ENCODE assay signal across 9 mouse cellular contexts in the genomic region with DNA sequence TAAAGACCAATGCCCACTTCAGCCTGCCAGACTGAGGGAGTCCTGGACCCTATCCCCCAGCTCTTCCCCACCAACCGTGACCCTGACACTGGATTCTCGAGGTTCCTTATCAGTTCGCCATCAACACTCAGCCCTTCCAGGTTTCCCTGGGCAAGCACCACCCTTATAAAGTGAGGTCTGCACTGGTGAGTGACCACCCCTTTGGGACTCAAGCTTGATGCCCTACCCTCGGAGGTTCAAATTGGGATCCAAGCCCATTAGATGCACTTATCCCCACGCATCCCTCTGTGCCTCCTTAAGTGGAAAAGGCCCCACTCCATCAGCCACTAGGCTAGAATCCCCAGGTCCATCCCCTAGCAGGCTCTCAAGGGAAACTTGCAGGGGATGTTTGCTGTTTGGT. TPM values are rescaled to one million over a fixed set of nuclear protein-coding genes. Genes with fewer than 3 reads are reported as not detected.
DNase-seq lines count a peak whose midpoint lies in the region; ATAC-seq lines count a peak whose summit lies in the region.
"Had no signal": no experiment of that assay in that cellular context is flagged by ENCODE, and none has a peak within 500 bp of the region (broad histone marks: within the 10 kb centered on the region; RNA-seq: fewer than 3 reads in every experiment).

No protein-coding gene starts in this region.

- DNase-seq in lung, postnatal 14 days: no peak
- no peak for DNase-seq in left cerebral cortex, adult 18-20 months (ENCODE audit: low spot score in 2 of 2)
- DNase-seq in layer of hippocampus, postnatal 10 days (ENCODE audit: low spot score in 2 of 2): no peak
- DNase-seq in right cerebral cortex, postnatal 25 days: no peak
- DNase-seq: gastrocnemius, postnatal 36 days had no signal

- no peaks in the 10 kb centered on the region for H3K36me3 ChIP-seq in lung, embryonic 15.5 days
- no peaks in the 10 kb centered on the region for H3K36me3 ChIP-seq in forebrain, embryonic 12.5 days (replicated peaks)
- no peaks in the 10 kb centered on the region for H3K36me3 ChIP-seq in intestine, embryonic 16.5 days (ENCODE audit: control insufficient read depth, insufficient read depth, low read length)
- no peaks in the 10 kb centered on the region for H3K36me3 ChIP-seq in neural tube, embryonic 13.5 days

- peak overlapping the region; percentile 69 for H3K4me3 ChIP-seq in lung, embryonic 15.5 days
- H3K4me3 ChIP-seq in forebrain, embryonic 12.5 days (replicated peaks): peak overlapping the region; percentile 91
- peak overlapping the region; percentile 87 for H3K4me3 ChIP-seq in intestine, embryonic 16.5 days (ENCODE audit: low read length)
- peak overlapping the region; percentile 89 for H3K4me3 ChIP-seq in neural tube, embryonic 13.5 days

- H3K27ac ChIP-seq in lung, embryonic 15.5 days: peak overlapping the region; percentile 80
- no peak overlapping the region for H3K27ac ChIP-seq in forebrain, embryonic 12.5 days
- H3K27ac ChIP-seq in intestine, embryonic 16.5 days (ENCODE audit: low read length): no peak overlapping the region
- H3K27ac ChIP-seq in neural tube, embryonic 13.5 days (replicated peaks): peak overlapping the region; percentile 97

- peak overlapping the region; percentile 88 for H3K4me2 ChIP-seq in lung, embryonic 15.5 days
- H3K4me2 ChIP-seq in forebrain, embryonic 12.5 days: peak overlapping the region; percentile 87
- peak overlapping the region; percentile 90; the same call in 1 of the 2 replicates for H3K4me2 ChIP-seq in intestine, embryonic 16.5 days (ENCODE audit: low read depth, low read length)
- H3K4me2 ChIP-seq in neural tube, embryonic 13.5 days: peak overlapping the region; percentile 72

- peak overlapping the region; percentile 81; the same call in 1 of the 2 replicates for H3K9ac ChIP-seq in lung, embryonic 15.5 days
- H3K9ac ChIP-seq in forebrain, embryonic 12.5 days: no peak overlapping the region
- no peak overlapping the region for H3K9ac ChIP-seq in intestine, embryonic 16.5 days (ENCODE audit: low read depth, low read length)
- H3K9ac ChIP-seq in neural tube, embryonic 13.5 days: peak overlapping the region; percentile 90

- ATAC-seq in lung, embryonic 15.5 days (ENCODE audit: borderline replicate concordance, extremely low read depth, low FRiP score, low TSS enrichment): no peak
- no peak for ATAC-seq in forebrain, embryonic 12.5 days (ENCODE audit: low FRiP score)
- ATAC-seq in intestine, embryonic 16.5 days: no peak
- no peak for ATAC-seq in neural tube, embryonic 13.5 days (ENCODE audit: low read depth)

- H3K4me1 ChIP-seq in lung, embryonic 15.5 days: peaks cover 64% of the 10 kb centered on the region
- peaks cover 47% of the 10 kb centered on the region for H3K4me1 ChIP-seq in forebrain, embryonic 12.5 days
- H3K4me1 ChIP-seq in intestine, embryonic 16.5 days (ENCODE audit: control insufficient read depth, insufficient read depth, low read length): peaks cover 34% of the 10 kb centered on the region
- peaks cover 63% of the 10 kb centered on the region for H3K4me1 ChIP-seq in neural tube, embryonic 13.5 days (replicated peaks)

- 56% methylated on average over 5 of the region's 5 CpGs for WGBS in lung, embryonic 15.5 days
- WGBS in forebrain, embryonic 12.5 days: 77% methylated on average over 5 of the region's 5 CpGs
- WGBS in intestine, embryonic 16.5 days: 64% methylated on average over 5 of the region's 5 CpGs
- WGBS in neural tube, embryonic 13.5 days: 78% methylated on average over 5 of the region's 5 CpGs

- H3K9me3 ChIP-seq in lung, embryonic 15.5 days: no peaks in the 10 kb centered on the region
- no peaks in the 10 kb centered on the region for H3K9me3 ChIP-seq in forebrain, embryonic 12.5 days
- no peaks in the 10 kb centered on the region for H3K9me3 ChIP-seq in intestine, embryonic 16.5 days (ENCODE audit: control insufficient read depth, low read length)
- no peaks in the 10 kb centered on the region for H3K9me3 ChIP-seq in neural tube, embryonic 13.5 days

- H3K27me3 ChIP-seq in lung, embryonic 15.5 days: no peaks in the 10 kb centered on the region
- H3K27me3 ChIP-seq in forebrain, embryonic 12.5 days: peaks cover 9% of the 10 kb centered on the region; the same call in 1 of the 2 replicates
- no peaks in the 10 kb centered on the region for H3K27me3 ChIP-seq in intestine, embryonic 16.5 days (replicated peaks; ENCODE audit: control insufficient read depth, insufficient read depth, low read length)
- no peaks in the 10 kb centered on the region for H3K27me3 ChIP-seq in neural tube, embryonic 13.5 days

RNA-seq across cellular contexts. Expression of gene Cerk, which starts 1.9 kb away (rescaled TPM):
- 26.6 and 27.8 TPM in 2 replicates for polyA plus RNA-seq in lung, embryonic 15.5 days (2015; fragmentation: Nextera tagmentation; extraction: Ambion mirVana)
- polyA plus RNA-seq in forebrain, embryonic 12.5 days (2016; fragmentation: Nextera tagmentation; extraction: Ambion mirVana): 24.1 and 24.9 TPM in 2 replicates
- polyA plus RNA-seq in intestine, embryonic 16.5 days (2015; fragmentation: Nextera tagmentation; extraction: Ambion mirVana): 7.9 and 8.0 TPM in 2 replicates
- polyA plus RNA-seq in neural tube, embryonic 13.5 days (2015; fragmentation: Nextera tagmentation; extraction: Ambion mirVana): 30.4 and 31.4 TPM in 2 replicates
- 10 to 100 TPM; 57.3 to 58.8 TPM for total RNA-seq in left cerebral cortex, adult 18-20 months (2021)
- total RNA-seq in layer of hippocampus, postnatal 10 days (2021): 10 to 100 TPM; 38.8 to 41.0 TPM

RNA-seq across cellular contexts. Expression of gene Tbc1d22a, which starts 30.2 kb away (rescaled TPM):
- polyA plus RNA-seq in lung, embryonic 15.5 days (2015; fragmentation: Nextera tagmentation; extraction: Ambion mirVana): 10.3 and 12.4 TPM in 2 replicates
- 9.1 and 9.4 TPM in 2 replicates for polyA plus RNA-seq in forebrain, embryonic 12.5 days (2016; fragmentation: Nextera tagmentation; extraction: Ambion mirVana)
- polyA plus RNA-seq in intestine, embryonic 16.5 days (2015; fragmentation: Nextera tagmentation; extraction: Ambion mirVana): 12.5 and 13.7 TPM in 2 replicates
- polyA plus RNA-seq in neural tube, embryonic 13.5 days (2015; fragmentation: Nextera tagmentation; extraction: Ambion mirVana): 10.8 and 12.4 TPM in 2 replicates
- total RNA-seq in left cerebral cortex, adult 18-20 months (2021): 10 to 100 TPM; 34.4 to 35.0 TPM
- 10 to 100 TPM; 25.1 to 25.2 TPM for total RNA-seq in layer of hippocampus, postnatal 10 days (2021)

Comparison
In these comparisons a context has a peak if more than half of its experiments do, and no peak if none do; other contexts are left out.
1. H3K27ac ChIP-seq: peak in lung, embryonic 15.5 days (single experiment) and neural tube, embryonic 13.5 days (single experiment); none in forebrain, embryonic 12.5 days (single experiment) and intestine, embryonic 16.5 days (single experiment).
2. H3K9ac ChIP-seq: peak in lung, embryonic 15.5 days (single experiment) and neural tube, embryonic 13.5 days (single experiment); none in forebrain, embryonic 12.5 days (single experiment) and intestine, embryonic 16.5 days (single experiment).
3. Peak in every context shown above with its lines, with median percentiles within 50 percentile points of each other: H3K4me2 ChIP-seq and H3K4me3 ChIP-seq.